Mouse (Mus musculus) liver, postnatal 0 days (tissue): ENCODE data around the gene Itga2b. TPM values are rescaled to one million over a fixed set of nuclear protein-coding genes. Genes with fewer than 3 reads are reported as not detected.

ENCODE experiments used
- ATAC-seq: fragments of 200-750 bp; cut with Nextera tagmentation; 2 replicates; pipeline ENCODE4 v1.8.0; 2017; ENCODE audit warnings: mild to moderate bottlenecking, moderate library complexity
- DNase-seq: peaks from one replicate; pipeline ENCODE4 v3.0.0-alpha.2; 2016
- H3K27ac ChIP-seq: fragments of 300-500 bp; sonication (generic); 2 replicates; pipeline ENCODE4 v1.5.1; 2014; ENCODE audit warnings: antibody characterized with exemption, moderate library complexity, mild to moderate bottlenecking, low read depth
- H3K27me3 ChIP-seq: fragments of 300-500 bp; sonication (generic); 2 replicates; pipeline ENCODE4 v1.6.1; 2014; ENCODE audit warnings: low read length, control low read depth, mixed read lengths; ENCODE audit not compliant: insufficient read depth
- H3K36me3 ChIP-seq: fragments of 300-500 bp; sonication (generic); replicated peaks from 2 replicates; pipeline ENCODE4 v1.6.1; 2014; ENCODE audit warnings: mild to moderate bottlenecking, control low read depth, low read length, moderate library complexity, mixed read lengths; ENCODE audit not compliant: insufficient read depth
- H3K4me1 ChIP-seq: fragments of 300-500 bp; sonication (generic); 2 replicates; pipeline ENCODE4 v1.6.1; 2014; ENCODE audit warnings: antibody characterized with exemption, mild to moderate bottlenecking, control low read depth; ENCODE audit not compliant: insufficient read depth
- H3K4me2 ChIP-seq: fragments of 300-500 bp; sonication (generic); 2 replicates; pipeline ENCODE4 v1.6.1; 2014; ENCODE audit warnings: low read depth, mild to moderate bottlenecking, low read length, moderate library complexity, mixed read lengths
- H3K4me3 ChIP-seq: fragments of 300-500 bp; sonication (generic); 2 replicates; pipeline ENCODE4 v1.5.1; 2014; ENCODE audit warnings: low read depth, low read length
- H3K9ac ChIP-seq: fragments of 300-500 bp; sonication (generic); replicated peaks from 2 replicates; pipeline ENCODE4 v1.6.1; 2014; ENCODE audit warnings: mild to moderate bottlenecking, moderate library complexity
- H3K9me3 ChIP-seq: fragments of 300-500 bp; sonication (generic); 2 replicates; pipeline ENCODE4 v1.6.1; 2016; ENCODE audit warnings: mild to moderate bottlenecking, control low read depth, low read length, mixed read lengths
- CTCF ChIP-seq: sonication (generic); IDR thresholded peaks from 2 replicates; pipeline ENCODE4 v1.5.1; 2016; ENCODE audit warnings: antibody characterized with exemption, low read depth
- EP300 ChIP-seq: IDR thresholded peaks from 2 replicates; pipeline ENCODE4 v1.6.1; 2016; ENCODE audit warnings: antibody characterized with exemption, low read depth, mild to moderate bottlenecking
- WGBS: fragments of 180-500 bp; shearing (Covaris S2); extraction: QIAGEN DNeasy Blood & Tissue Kit; methylation state at CpG from one replicate; pipeline ENCODE4 v1.1.7; 2014; ENCODE audit not compliant: insufficient replicate concordance; 5-methylcytosine and 5-hydroxymethylcytosine counted together
- polyA plus RNA-seq: library from polyadenylated mRNA; unstranded; fragments of >200 nt; fragmentation: Nextera tagmentation; extraction: Ambion mirVana; gene quantifications from 2 replicates; pipeline ENCODE4 v1.2.1, GENCODE M21; 2015

Itga2b gene
- polyA plus RNA-seq, 1 experiment from 2014 or later: 44.8 TPM

DNA sequence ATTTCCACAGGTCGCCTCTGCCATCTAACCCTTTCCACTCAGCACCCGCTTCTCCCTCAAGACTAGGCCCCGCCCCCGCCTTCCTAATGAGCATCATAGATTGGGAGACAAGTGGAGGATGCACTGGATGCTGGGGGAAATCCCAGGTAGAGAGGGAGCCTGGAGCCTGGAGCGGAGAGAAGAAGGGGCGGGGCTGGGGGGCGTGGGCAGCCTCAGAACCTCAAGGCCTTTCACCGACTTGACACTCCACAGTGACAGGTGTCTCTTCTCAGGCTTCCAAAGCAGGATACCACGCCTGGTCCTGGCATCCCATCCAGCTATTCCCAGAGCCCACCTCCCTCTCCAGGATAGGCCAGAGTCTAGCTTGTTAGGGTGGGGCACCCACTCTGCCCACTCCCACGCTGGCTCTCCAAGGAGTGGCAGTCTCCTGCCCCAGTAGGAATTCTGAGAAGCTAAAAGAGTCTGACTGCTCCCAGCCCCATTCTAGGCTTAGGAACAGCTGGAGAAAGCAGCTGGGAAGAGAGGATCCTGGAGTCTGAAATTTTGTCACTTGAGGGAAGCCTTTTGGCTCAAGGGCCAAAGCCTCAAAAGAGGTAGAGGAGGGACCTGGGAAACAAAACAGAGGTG, 24.5 kb downstream of the Itga2b start:
- Histone ChIP-seq H3K4me1 (0 out of 2 replicates have a peak, but pooled peaks cover 3% of the 10 kb centered on the region), H3K9me3 (no peaks in the 10 kb centered on the region), H3K36me3 (no peaks in the 10 kb centered on the region), H3K9ac (no peak overlapping the region), H3K4me3 (no peak overlapping the region), H3K27me3 (peaks cover 62% of the 10 kb centered on the region), H3K27ac (no peak overlapping the region), H3K4me2 (no peak overlapping the region)
- WGBS: 58% methylated on average over 10 of the region's 10 CpGs
- no peak for DNase-seq
- no peak for TF ChIP-seq EP300
- no peak for TF ChIP-seq CTCF
- ATAC-seq: no peak

DNA sequence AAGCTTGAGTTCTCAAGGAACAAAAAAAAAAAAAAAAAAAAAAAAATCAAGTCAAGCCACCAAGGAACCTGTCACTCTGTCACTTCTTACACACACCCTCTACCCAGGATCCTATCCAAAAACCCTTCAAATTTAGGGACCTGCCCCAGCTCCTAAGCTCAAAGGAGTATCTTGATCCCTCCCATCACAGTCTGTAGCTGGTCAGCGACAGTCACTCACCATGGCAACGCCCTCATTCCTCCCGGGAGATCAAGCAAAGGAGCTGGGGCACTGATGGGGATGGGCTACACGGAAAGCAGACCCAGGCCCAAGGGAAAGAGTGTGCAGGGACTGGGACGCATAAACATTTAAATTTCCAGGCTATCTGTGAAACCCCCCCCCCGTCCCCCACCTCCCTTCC, 25.1 kb downstream of the Itga2b start:
- Histone ChIP-seq H3K4me2 (no peak overlapping the region), H3K27ac (no peak overlapping the region), H3K4me1 (0 out of 2 replicates have a peak, but pooled peaks cover 3% of the 10 kb centered on the region), H3K4me3 (no peak overlapping the region), H3K36me3 (no peaks in the 10 kb centered on the region), H3K27me3 (peaks cover 59% of the 10 kb centered on the region), H3K9ac (no peak overlapping the region), H3K9me3 (no peaks in the 10 kb centered on the region)
- 46% methylated on average over 6 of the region's 6 CpGs for WGBS
- no peak for ATAC-seq
- no peak for TF ChIP-seq EP300
- no peak for TF ChIP-seq CTCF
- no peak for DNase-seq

DNA sequence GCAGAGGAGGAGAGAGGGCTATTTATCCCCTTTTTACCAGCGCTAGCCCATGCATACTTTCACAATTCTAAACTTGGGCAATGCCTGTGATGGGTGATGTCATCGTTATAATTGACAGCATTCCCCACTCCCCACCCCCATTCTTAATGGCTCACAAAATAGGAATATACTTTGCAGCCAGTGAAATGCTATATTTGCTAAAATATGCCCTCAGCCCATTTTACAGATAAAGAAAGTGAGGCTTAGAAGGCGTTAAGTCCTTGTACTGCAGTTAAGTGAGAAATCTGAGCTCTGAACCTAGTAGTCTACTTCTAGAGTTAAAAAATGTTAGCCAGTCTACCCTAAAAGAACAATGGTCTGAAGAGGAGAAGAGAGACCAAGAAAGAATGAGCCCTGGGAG, 25.6 kb downstream of the Itga2b start:
- H3K27ac ChIP-seq: no peak overlapping the region
- H3K36me3 ChIP-seq: no peaks in the 10 kb centered on the region
- WGBS: 72% methylated on average over 3 of the region's 3 CpGs
- H3K4me1 ChIP-seq: 0 out of 2 replicates have a peak, but pooled peaks cover 3% of the 10 kb centered on the region
- no peak overlapping the region for H3K4me2 ChIP-seq
- no peak for DNase-seq
- ATAC-seq: no peak
- no peaks in the 10 kb centered on the region for H3K9me3 ChIP-seq
- no peak overlapping the region for H3K9ac ChIP-seq
- peaks cover 57% of the 10 kb centered on the region for H3K27me3 ChIP-seq
- no peak overlapping the region for H3K4me3 ChIP-seq
- TF ChIP-seq EP300 (no peak), CTCF (no peak)

DNA sequence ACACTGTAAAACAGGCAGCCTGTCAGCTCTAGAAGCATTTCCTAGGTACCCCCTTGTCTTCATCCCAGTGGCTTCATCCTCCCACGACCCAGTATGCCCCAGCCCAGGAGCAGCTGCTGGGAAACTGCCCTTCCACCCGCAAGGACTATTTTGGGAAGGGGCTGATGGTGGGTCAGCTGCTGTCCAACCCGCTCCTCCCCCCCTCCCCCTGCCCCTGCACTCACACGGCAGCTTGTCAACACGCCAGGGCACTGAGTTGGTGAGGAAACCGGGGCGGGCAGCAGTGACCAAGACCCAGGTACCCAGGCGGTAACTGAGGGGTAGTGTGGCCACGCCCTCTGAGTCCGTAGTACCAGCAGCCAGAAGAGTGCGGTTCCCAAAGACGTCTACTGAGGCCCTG, 26.2 kb downstream of the Itga2b start:
- H3K36me3 ChIP-seq: no peaks in the 10 kb centered on the region
- peaks cover 54% of the 10 kb centered on the region for H3K27me3 ChIP-seq
- 70% methylated on average over 12 of the region's 12 CpGs for WGBS
- DNase-seq: no peak
- H3K27ac ChIP-seq: no peak overlapping the region
- no peaks in the 10 kb centered on the region for H3K9me3 ChIP-seq
- no peak for ATAC-seq
- H3K4me2 ChIP-seq: no peak overlapping the region
- TF ChIP-seq CTCF (no peak), EP300 (no peak)
- H3K9ac ChIP-seq: no peak overlapping the region
- 0 out of 2 replicates have a peak, but pooled peaks cover 3% of the 10 kb centered on the region for H3K4me1 ChIP-seq
- no peak overlapping the region for H3K4me3 ChIP-seq

DNA sequence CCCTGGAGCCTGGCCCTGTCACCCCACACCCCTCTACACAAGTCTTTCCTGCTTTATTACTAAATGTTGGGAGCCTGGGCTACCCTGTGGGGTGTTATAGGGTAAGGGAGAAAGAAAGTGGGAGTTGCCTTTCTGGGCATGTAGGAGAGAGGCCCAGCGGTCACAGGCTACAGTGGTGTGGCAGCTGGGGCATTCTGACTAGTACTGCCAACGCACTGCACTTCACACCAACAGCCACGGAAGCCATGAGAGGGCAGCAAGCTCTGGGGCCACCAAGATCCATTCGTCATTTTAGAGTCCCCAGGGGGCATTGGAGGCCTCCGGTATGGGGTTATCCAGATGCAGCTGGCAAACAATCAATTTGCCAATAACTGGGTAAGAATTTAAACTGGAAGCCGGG, 27.8 kb downstream of the Itga2b start:
- Histone ChIP-seq H3K4me3 (no peak overlapping the region), H3K9ac (no peak overlapping the region), H3K27me3 (peaks cover 51% of the 10 kb centered on the region), H3K4me1 (peaks cover 11% of the 10 kb centered on the region), H3K9me3 (no peaks in the 10 kb centered on the region), H3K4me2 (no peak overlapping the region), H3K36me3 (no peaks in the 10 kb centered on the region), H3K27ac (no peak overlapping the region)
- TF ChIP-seq CTCF (no peak), EP300 (no peak)
- ATAC-seq (no peak), DNase-seq (no peak)
- WGBS: 83% methylated on average over 6 of the region's 6 CpGs

DNA sequence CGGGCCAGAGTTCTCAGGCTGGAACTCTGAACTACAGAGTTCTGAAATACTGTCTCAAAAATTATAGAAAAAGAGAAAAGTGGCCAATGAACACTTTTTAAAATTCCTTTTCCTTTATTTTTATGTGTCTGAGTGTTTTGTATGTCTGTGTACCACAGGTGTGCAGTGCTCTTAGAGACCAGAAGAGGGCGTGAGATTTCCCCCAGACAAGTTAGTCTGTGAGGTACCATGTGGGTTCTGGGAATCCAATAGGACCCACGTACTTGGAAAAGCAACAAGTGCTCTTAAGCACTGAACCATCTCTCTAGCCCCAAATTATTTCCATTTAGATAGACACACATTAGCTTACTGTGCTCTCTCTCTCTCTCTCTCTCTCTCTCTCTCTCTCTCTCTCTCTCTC, 28.5 kb downstream of the Itga2b start:
- Histone ChIP-seq H3K27ac (no peak overlapping the region), H3K9me3 (no peaks in the 10 kb centered on the region), H3K9ac (no peak overlapping the region), H3K36me3 (no peaks in the 10 kb centered on the region), H3K4me3 (no peak overlapping the region), H3K4me1 (peaks cover 8% of the 10 kb centered on the region), H3K27me3 (peaks cover 46% of the 10 kb centered on the region), H3K4me2 (no peak overlapping the region)
- DNase-seq (no peak), ATAC-seq (no peak)
- WGBS: 75% methylated on average over 3 of the region's 3 CpGs
- TF ChIP-seq CTCF (peak; percentile 38), EP300 (no peak)

DNA sequence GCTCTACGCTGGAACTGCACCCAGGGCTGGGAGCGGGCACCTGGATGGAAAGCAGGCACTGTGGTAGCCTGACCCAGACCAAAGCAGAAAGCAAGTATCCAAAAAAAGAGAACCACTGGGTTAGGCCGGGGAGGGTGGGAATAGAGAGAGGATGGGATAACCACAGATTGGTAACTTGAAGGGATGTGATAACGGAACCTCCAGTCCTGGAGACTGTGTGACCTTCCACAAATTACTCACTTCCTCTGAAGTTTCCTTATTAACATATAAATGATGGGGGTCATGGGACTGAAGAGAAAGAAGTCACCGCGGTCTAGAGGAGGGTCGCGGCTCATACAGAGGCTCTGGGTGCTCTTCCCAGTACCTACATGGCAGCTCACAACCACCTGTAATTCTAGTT, 29.7 kb downstream of the Itga2b start:
- DNase-seq (no peak), ATAC-seq (no peak)
- Histone ChIP-seq H3K4me3 (no peak overlapping the region), H3K4me2 (no peak overlapping the region), H3K27ac (no peak overlapping the region), H3K36me3 (peaks cover 9% of the 10 kb centered on the region), H3K27me3 (peaks cover 34% of the 10 kb centered on the region), H3K9ac (no peak overlapping the region), H3K9me3 (no peaks in the 10 kb centered on the region), H3K4me1 (peaks cover 8% of the 10 kb centered on the region)
- no peak for TF ChIP-seq CTCF
- no peak for TF ChIP-seq EP300
- 78% methylated on average over 8 of the region's 8 CpGs for WGBS
